Mouse (Mus musculus): ENCODE data around the gene Slc16a1. TPM values are rescaled to one million over a fixed set of nuclear protein-coding genes. Genes with fewer than 3 reads are reported as not detected.
"Not testable (repeated sequence)": the region's sequence is repeated elsewhere in the genome, so short reads cannot be mapped to it uniquely, and the experiment has no call there.

The Slc16a1 gene
- polyA plus RNA-seq, 1 experiment from 2014 or later, result 76.4 TPM

- Histone ChIP-seq H3K27ac (ENCODE audit: low read depth, low read length) (no peak overlapping the region), H3K4me2 (no peak overlapping the region), H3K36me3 (ENCODE audit: control insufficient read depth, insufficient read depth, low read length) (no peaks in the 10 kb centered on the region), H3K4me1 (ENCODE audit: control insufficient read depth, insufficient read depth, low read length) (0 out of 2 replicates have a peak, but pooled peaks cover 2% of the 10 kb centered on the region), H3K27me3 (ENCODE audit: control insufficient read depth, insufficient read depth, low read length) (no peaks in the 10 kb centered on the region), H3K9me3 (replicated peaks; ENCODE audit: control insufficient read depth, low read length) (no peaks in the 10 kb centered on the region), H3K9ac (ENCODE audit: low read depth, low read length) (no peak overlapping the region), H3K4me3 (ENCODE audit: low read depth, low read length) (no peak overlapping the region)
- no peak for ATAC-seq (replicated peaks; ENCODE audit: insufficient number of reproducible peaks, low FRiP score, low TSS enrichment)
- WGBS (ENCODE audit: insufficient replicate concordance), result 80% methylated on average over 1 of the region's 1 CpGs
Observed at GRCm38 (mm10) chr3:104701761-104702160, 63.3 kb downstream of the Slc16a1 start.

GRCm38 (mm10) chr3:104703941-104704340 lies 65.5 kb downstream of the Slc16a1 start:
- no peak overlapping the region for H3K4me2 ChIP-seq
- no peaks in the 10 kb centered on the region for H3K36me3 ChIP-seq (ENCODE audit: control insufficient read depth, insufficient read depth, low read length)
- no peaks in the 10 kb centered on the region for H3K9me3 ChIP-seq (replicated peaks; ENCODE audit: control insufficient read depth, low read length)
- no peak overlapping the region for H3K4me3 ChIP-seq (ENCODE audit: low read depth, low read length)
- H3K4me1 ChIP-seq (ENCODE audit: control insufficient read depth, insufficient read depth, low read length), result 0 out of 2 replicates have a peak, but pooled peaks cover 8% of the 10 kb centered on the region
- no peak for ATAC-seq (replicated peaks; ENCODE audit: insufficient number of reproducible peaks, low FRiP score, low TSS enrichment)
- H3K27me3 ChIP-seq (ENCODE audit: control insufficient read depth, insufficient read depth, low read length), result no peaks in the 10 kb centered on the region
- no peak overlapping the region for H3K9ac ChIP-seq (ENCODE audit: low read depth, low read length)
- 86% methylated on average over 4 of the region's 4 CpGs for WGBS (ENCODE audit: insufficient replicate concordance)
- no peak overlapping the region for H3K27ac ChIP-seq (ENCODE audit: low read depth, low read length)

- H3K9ac ChIP-seq (ENCODE audit: low read depth, low read length), result no peak overlapping the region
- H3K9me3 ChIP-seq (replicated peaks; ENCODE audit: control insufficient read depth, low read length), result no peaks in the 10 kb centered on the region
- 0 out of 2 replicates have a peak, but pooled peaks cover 8% of the 10 kb centered on the region for H3K4me1 ChIP-seq (ENCODE audit: control insufficient read depth, insufficient read depth, low read length)
- H3K4me2 ChIP-seq, result no peak overlapping the region
- no peak overlapping the region for H3K4me3 ChIP-seq (ENCODE audit: low read depth, low read length)
- H3K27ac ChIP-seq (ENCODE audit: low read depth, low read length), result no peak overlapping the region
- 70% methylated on average over 2 of the region's 2 CpGs for WGBS (ENCODE audit: insufficient replicate concordance)
- ATAC-seq (replicated peaks; ENCODE audit: insufficient number of reproducible peaks, low FRiP score, low TSS enrichment), result no peak
- no peaks in the 10 kb centered on the region for H3K27me3 ChIP-seq (ENCODE audit: control insufficient read depth, insufficient read depth, low read length)
- no peaks in the 10 kb centered on the region for H3K36me3 ChIP-seq (ENCODE audit: control insufficient read depth, insufficient read depth, low read length)
Observed at GRCm38 (mm10) chr3:104706446-104706845, 68.0 kb downstream of the Slc16a1 start.

GRCm38 (mm10) chr3:104706951-104707771 lies 68.7 kb downstream of the Slc16a1 start:
- peak; percentile 63; the same call in 1 of the 2 replicates for ATAC-seq (replicated peaks; ENCODE audit: insufficient number of reproducible peaks, low FRiP score, low TSS enrichment)
- 66% methylated on average over 6 of the region's 6 CpGs for WGBS (ENCODE audit: insufficient replicate concordance)
- not testable (repeated sequence) for H3K4me3 ChIP-seq (ENCODE audit: low read depth, low read length)

GRCm38 (mm10) chr3:104707772-104708144 lies 69.3 kb downstream of the Slc16a1 start:
- not testable (repeated sequence) for H3K27me3 ChIP-seq (ENCODE audit: control insufficient read depth, insufficient read depth, low read length); H3K9ac ChIP-seq (ENCODE audit: low read depth, low read length); H3K36me3 ChIP-seq (ENCODE audit: control insufficient read depth, insufficient read depth, low read length); H3K4me2 ChIP-seq; H3K4me1 ChIP-seq (ENCODE audit: control insufficient read depth, insufficient read depth, low read length); H3K9me3 ChIP-seq (replicated peaks; ENCODE audit: control insufficient read depth, low read length); H3K4me3 ChIP-seq (ENCODE audit: low read depth, low read length); H3K27ac ChIP-seq (ENCODE audit: low read depth, low read length)
- peak; percentile 35; the same call in 1 of the 2 replicates for ATAC-seq (replicated peaks; ENCODE audit: insufficient number of reproducible peaks, low FRiP score, low TSS enrichment)
- WGBS (ENCODE audit: insufficient replicate concordance), result 50% methylated on average over 1 of the region's 1 CpGs

More at GRCm38 (mm10) chr3:104706951-104707771, 68.7 kb downstream of the Slc16a1 start:
- not testable (repeated sequence) for H3K9me3 ChIP-seq (replicated peaks; ENCODE audit: control insufficient read depth, low read length); H3K4me2 ChIP-seq; H3K27me3 ChIP-seq (ENCODE audit: control insufficient read depth, insufficient read depth, low read length); H3K9ac ChIP-seq (ENCODE audit: low read depth, low read length); H3K36me3 ChIP-seq (ENCODE audit: control insufficient read depth, insufficient read depth, low read length); H3K4me1 ChIP-seq (ENCODE audit: control insufficient read depth, insufficient read depth, low read length); H3K27ac ChIP-seq (ENCODE audit: low read depth, low read length)

Other genes starting within 250 kb of the Slc16a1 start
- gene Lrig2, start 126.8 kb upstream of the Slc16a1 start, polyA plus RNA-seq (2014; fragmentation: Nextera tagmentation; extraction: Ambion mirVana), result 12.7 and 17.2 TPM in 2 replicates
- 23.5 and 36.9 TPM in 2 replicates for gene Ppm1j, start 142.4 kb downstream of the Slc16a1 start, polyA plus RNA-seq (2014; fragmentation: Nextera tagmentation; extraction: Ambion mirVana)
- gene Fam19a3, start 143.2 kb downstream of the Slc16a1 start, polyA plus RNA-seq (2014; fragmentation: Nextera tagmentation; extraction: Ambion mirVana), result 1.2 and 2.2 TPM in 2 replicates
- 242 and 272 TPM in 2 replicates for gene Rhoc, start 149.7 kb downstream of the Slc16a1 start, polyA plus RNA-seq (2014; fragmentation: Nextera tagmentation; extraction: Ambion mirVana)
- gene Mov10, start 179.9 kb downstream of the Slc16a1 start, polyA plus RNA-seq (2014; fragmentation: Nextera tagmentation; extraction: Ambion mirVana), result 35.7 and 41.2 TPM in 2 replicates
- gene St7l, start 225.3 kb downstream of the Slc16a1 start, polyA plus RNA-seq (2014; fragmentation: Nextera tagmentation; extraction: Ambion mirVana), result 24.2 and 29.4 TPM in 2 replicates
- 183 and 215 TPM in 2 replicates for gene Capza1, start 225.8 kb downstream of the Slc16a1 start, polyA plus RNA-seq (2014; fragmentation: Nextera tagmentation; extraction: Ambion mirVana)

Measured in heart, embryonic 11.5 days (tissue).